Mouse (Mus musculus) liver, postnatal 0 days (tissue): ENCODE measurements around the gene Slc22a14. TPM values are rescaled to one million over a fixed set of nuclear protein-coding genes. Genes with fewer than 3 reads are reported as not detected.
"Not testable (repeated sequence)": the region's sequence is repeated elsewhere in the genome, so short reads cannot be mapped to it uniquely, and the experiment has no call there.

Source experiments
- ATAC-seq: fragments of 200-750 bp; cut with Nextera tagmentation; 2 replicates; pipeline ENCODE4 v1.8.0; 2017; ENCODE audit warnings: mild to moderate bottlenecking, moderate library complexity
- DNase-seq: peaks from one replicate; pipeline ENCODE4 v3.0.0-alpha.2; 2016
- H3K27ac ChIP-seq: fragments of 300-500 bp; sonication (generic); 2 replicates; pipeline ENCODE4 v1.5.1; 2014; ENCODE audit warnings: antibody characterized with exemption, moderate library complexity, mild to moderate bottlenecking, low read depth
- H3K27me3 ChIP-seq: fragments of 300-500 bp; sonication (generic); 2 replicates; pipeline ENCODE4 v1.6.1; 2014; ENCODE audit warnings: low read length, control low read depth, mixed read lengths; ENCODE audit not compliant: insufficient read depth
- H3K36me3 ChIP-seq: fragments of 300-500 bp; sonication (generic); replicated peaks from 2 replicates; pipeline ENCODE4 v1.6.1; 2014; ENCODE audit warnings: mild to moderate bottlenecking, control low read depth, low read length, moderate library complexity, mixed read lengths; ENCODE audit not compliant: insufficient read depth
- H3K4me1 ChIP-seq: fragments of 300-500 bp; sonication (generic); 2 replicates; pipeline ENCODE4 v1.6.1; 2014; ENCODE audit warnings: antibody characterized with exemption, mild to moderate bottlenecking, control low read depth; ENCODE audit not compliant: insufficient read depth
- H3K4me2 ChIP-seq: fragments of 300-500 bp; sonication (generic); 2 replicates; pipeline ENCODE4 v1.6.1; 2014; ENCODE audit warnings: low read depth, mild to moderate bottlenecking, low read length, moderate library complexity, mixed read lengths
- H3K4me3 ChIP-seq: fragments of 300-500 bp; sonication (generic); 2 replicates; pipeline ENCODE4 v1.5.1; 2014; ENCODE audit warnings: low read depth, low read length
- H3K9ac ChIP-seq: fragments of 300-500 bp; sonication (generic); replicated peaks from 2 replicates; pipeline ENCODE4 v1.6.1; 2014; ENCODE audit warnings: mild to moderate bottlenecking, moderate library complexity
- H3K9me3 ChIP-seq: fragments of 300-500 bp; sonication (generic); 2 replicates; pipeline ENCODE4 v1.6.1; 2016; ENCODE audit warnings: mild to moderate bottlenecking, control low read depth, low read length, mixed read lengths
- CTCF ChIP-seq: sonication (generic); IDR thresholded peaks from 2 replicates; pipeline ENCODE4 v1.5.1; 2016; ENCODE audit warnings: antibody characterized with exemption, low read depth
- EP300 ChIP-seq: IDR thresholded peaks from 2 replicates; pipeline ENCODE4 v1.6.1; 2016; ENCODE audit warnings: antibody characterized with exemption, low read depth, mild to moderate bottlenecking
- WGBS: fragments of 180-500 bp; shearing (Covaris S2); extraction: QIAGEN DNeasy Blood & Tissue Kit; methylation state at CpG from one replicate; pipeline ENCODE4 v1.1.7; 2014; ENCODE audit not compliant: insufficient replicate concordance; 5-methylcytosine and 5-hydroxymethylcytosine counted together
- polyA plus RNA-seq: library from polyadenylated mRNA; unstranded; fragments of >200 nt; fragmentation: Nextera tagmentation; extraction: Ambion mirVana; gene quantifications from 2 replicates; pipeline ENCODE4 v1.2.1, GENCODE M21; 2015

Gene Slc22a14
- polyA plus RNA-seq, 1 experiment from 2014 or later: not detected

DNA sequence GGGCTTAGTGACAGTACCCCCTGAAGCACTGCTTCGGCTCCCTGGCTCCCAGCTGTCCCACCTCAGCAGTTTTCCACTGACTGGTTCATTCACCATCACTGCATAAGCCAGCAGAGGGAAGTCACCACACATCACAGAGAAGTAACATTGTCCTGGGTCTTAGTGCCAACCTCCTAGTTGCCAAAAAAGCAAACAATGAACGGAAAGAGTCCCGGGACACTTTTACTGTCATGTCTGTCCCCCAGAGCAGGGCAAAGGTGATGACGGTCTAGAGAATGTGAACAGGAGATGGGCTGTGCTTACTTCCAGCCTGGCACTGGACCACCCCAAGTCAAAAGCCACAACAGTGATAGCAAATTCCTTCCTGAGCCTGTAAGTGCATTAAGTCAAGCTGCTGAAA is 126.6 kb downstream of the Slc22a14 start:
- no peak for TF ChIP-seq EP300
- TF ChIP-seq CTCF: no peak
- Histone ChIP-seq H3K9ac (no peak overlapping the region), H3K27me3 (no peaks in the 10 kb centered on the region), H3K4me3 (no peak overlapping the region), H3K36me3 (peaks cover 30% of the 10 kb centered on the region), H3K9me3 (no peaks in the 10 kb centered on the region), H3K27ac (no peak overlapping the region), H3K4me1 (no peaks in the 10 kb centered on the region), H3K4me2 (no peak overlapping the region)
- ATAC-seq (no peak), DNase-seq (no peak)
- 90% methylated on average over 4 of the region's 4 CpGs for WGBS

DNA sequence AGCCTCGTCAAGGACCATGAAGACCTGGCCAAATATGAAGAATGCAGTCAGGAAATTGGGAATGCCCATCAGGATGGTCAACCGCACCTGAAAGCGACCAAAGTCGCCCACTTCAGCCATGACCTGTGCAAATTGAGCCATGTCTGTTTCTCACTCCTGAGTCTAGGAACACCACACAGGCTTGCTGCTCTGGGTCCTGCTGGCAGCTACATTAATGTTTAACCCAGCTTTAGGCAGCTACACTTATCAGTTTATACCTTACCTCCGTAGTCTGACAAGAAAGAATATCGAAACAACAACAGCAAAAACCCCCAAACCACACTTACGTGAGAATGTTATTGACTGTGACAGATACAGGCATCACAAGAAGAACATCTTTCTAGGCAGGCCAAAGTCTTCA is 133.8 kb downstream of the Slc22a14 start:
- Histone ChIP-seq H3K9ac (no peak overlapping the region), H3K4me2 (peak overlapping the region; percentile 60), H3K36me3 (no peaks in the 10 kb centered on the region), H3K4me3 (peak overlapping the region; percentile 13; the same call in 1 of the 2 replicates), H3K4me1 (peaks cover 8% of the 10 kb centered on the region; the same call in 1 of the 2 replicates), H3K27ac (no peak overlapping the region), H3K27me3 (no peaks in the 10 kb centered on the region), H3K9me3 (no peaks in the 10 kb centered on the region)
- TF ChIP-seq EP300 (peak; percentile 16; the same call in 1 of the 2 replicates), CTCF (no peak)
- ATAC-seq (peak; percentile 44; the same call in 1 of the 2 replicates), DNase-seq (no peak)
- WGBS: 68% methylated on average over 7 of the region's 7 CpGs

DNA sequence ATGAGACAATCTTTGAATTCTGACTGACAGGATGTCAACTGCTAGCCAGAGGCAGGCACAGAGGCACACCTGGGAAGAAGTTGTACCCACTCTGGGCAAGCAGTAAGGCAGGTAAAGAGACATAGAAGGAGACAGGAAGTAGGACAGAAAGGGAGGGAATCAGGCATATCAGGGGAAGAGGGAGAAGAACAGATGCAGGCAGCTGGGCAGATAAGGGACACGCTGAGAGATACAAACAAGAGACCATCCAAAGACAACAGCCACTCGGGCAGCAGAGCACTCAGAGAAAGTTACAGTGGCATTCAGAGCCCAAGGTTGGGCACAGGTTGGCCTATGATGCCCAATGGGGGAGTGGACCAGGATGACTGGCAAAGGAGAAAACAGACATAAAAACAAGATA is 134.5 kb downstream of the Slc22a14 start:
- Histone ChIP-seq H3K4me3 (no peak overlapping the region), H3K9me3 (no peaks in the 10 kb centered on the region), H3K4me2 (no peak overlapping the region), H3K27ac (no peak overlapping the region), H3K4me1 (peaks cover 8% of the 10 kb centered on the region; the same call in 1 of the 2 replicates), H3K9ac (no peak overlapping the region), H3K36me3 (no peaks in the 10 kb centered on the region), H3K27me3 (no peaks in the 10 kb centered on the region)
- no peak for DNase-seq
- WGBS: 39% methylated on average over 2 of the region's 2 CpGs
- ATAC-seq: no peak
- TF ChIP-seq EP300 (no peak), CTCF (no peak)

DNA sequence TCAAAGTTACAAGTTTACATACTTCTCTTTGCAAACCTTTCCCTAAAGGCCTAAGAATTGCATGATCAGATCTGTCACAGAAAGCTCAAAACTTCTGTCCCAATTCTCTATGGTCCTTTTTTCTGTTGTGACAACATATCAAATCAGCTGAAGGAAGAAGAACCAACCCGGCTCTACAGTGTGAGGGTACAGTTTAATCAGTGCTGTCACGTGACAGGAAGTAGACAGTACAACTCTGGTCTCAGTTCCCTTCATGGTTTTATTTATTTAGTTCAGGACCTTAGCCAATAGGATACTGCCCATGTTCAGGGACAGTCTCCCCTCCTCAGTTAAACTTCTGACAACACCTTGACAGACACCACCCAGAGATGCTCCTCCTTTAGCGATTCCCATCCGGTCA is 145.1 kb downstream of the Slc22a14 start:
- no peak overlapping the region for H3K4me2 ChIP-seq
- H3K4me1 ChIP-seq: no peaks in the 10 kb centered on the region
- H3K9me3 ChIP-seq: no peaks in the 10 kb centered on the region
- ATAC-seq (no peak), DNase-seq (no peak)
- no peak overlapping the region for H3K9ac ChIP-seq
- no peak overlapping the region for H3K27ac ChIP-seq
- no peaks in the 10 kb centered on the region for H3K36me3 ChIP-seq
- H3K4me3 ChIP-seq: no peak overlapping the region
- TF ChIP-seq EP300 (no peak), CTCF (no peak)
- no peaks in the 10 kb centered on the region for H3K27me3 ChIP-seq
- WGBS: 73% methylated on average over 4 of the region's 4 CpGs

DNA sequence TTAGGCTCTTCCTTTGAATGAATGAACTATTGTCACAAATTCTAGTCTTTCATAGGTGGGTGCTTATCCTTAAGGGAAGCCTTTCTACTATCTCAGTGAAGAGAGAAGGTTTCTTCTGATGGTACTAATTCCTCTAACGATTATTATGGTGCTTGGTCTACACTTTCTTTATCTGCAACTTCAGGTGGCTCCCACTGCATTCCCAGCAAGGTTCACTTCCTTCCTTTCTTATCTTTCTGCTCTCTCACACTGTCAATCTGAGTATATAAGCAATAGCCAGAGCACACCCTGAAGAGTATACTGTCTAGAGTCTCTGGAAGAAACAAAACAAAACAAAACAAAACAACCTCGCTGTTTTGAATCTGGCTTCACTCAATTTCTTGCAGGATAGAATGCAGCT is 145.7 kb downstream of the Slc22a14 start:
- no peak overlapping the region for H3K4me2 ChIP-seq
- peaks cover 3% of the 10 kb centered on the region; the same call in 1 of the 2 replicates for H3K9me3 ChIP-seq
- H3K36me3 ChIP-seq: no peaks in the 10 kb centered on the region
- 61% methylated on average over 2 of the region's 2 CpGs for WGBS
- ATAC-seq: no peak
- TF ChIP-seq EP300 (no peak), CTCF (no peak)
- H3K27me3 ChIP-seq: no peaks in the 10 kb centered on the region
- no peak for DNase-seq
- H3K9ac ChIP-seq: no peak overlapping the region
- H3K27ac ChIP-seq: no peak overlapping the region
- H3K4me1 ChIP-seq: no peaks in the 10 kb centered on the region
- no peak overlapping the region for H3K4me3 ChIP-seq

DNA sequence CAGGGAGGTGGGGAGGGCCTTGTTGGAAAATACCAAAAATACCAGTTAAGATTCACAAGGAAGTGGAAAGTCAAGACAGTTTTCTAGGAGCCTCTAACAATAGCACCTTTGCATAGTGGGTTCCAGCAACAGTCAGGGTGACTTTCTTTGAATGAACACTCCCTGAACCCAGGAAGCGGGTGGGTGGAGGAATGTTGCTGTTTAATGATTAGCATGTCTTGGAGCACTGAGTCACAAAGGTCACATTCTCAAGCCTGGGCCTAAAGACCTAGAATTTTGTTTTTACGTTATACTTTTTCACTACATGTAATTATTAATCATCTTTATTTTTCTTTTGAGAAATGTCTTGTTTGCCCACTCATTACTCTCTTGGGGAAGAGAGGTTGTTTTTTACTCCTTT is 150.0 kb downstream of the Slc22a14 start:
- H3K4me2 ChIP-seq, ATAC-seq, H3K27me3 ChIP-seq, H3K4me1 ChIP-seq, H3K9me3 ChIP-seq, DNase-seq, H3K36me3 ChIP-seq, H3K27ac ChIP-seq, H3K9ac ChIP-seq, H3K4me3 ChIP-seq: not testable (repeated sequence)
- WGBS: 70% methylated on average over 2 of the region's 2 CpGs

DNA sequence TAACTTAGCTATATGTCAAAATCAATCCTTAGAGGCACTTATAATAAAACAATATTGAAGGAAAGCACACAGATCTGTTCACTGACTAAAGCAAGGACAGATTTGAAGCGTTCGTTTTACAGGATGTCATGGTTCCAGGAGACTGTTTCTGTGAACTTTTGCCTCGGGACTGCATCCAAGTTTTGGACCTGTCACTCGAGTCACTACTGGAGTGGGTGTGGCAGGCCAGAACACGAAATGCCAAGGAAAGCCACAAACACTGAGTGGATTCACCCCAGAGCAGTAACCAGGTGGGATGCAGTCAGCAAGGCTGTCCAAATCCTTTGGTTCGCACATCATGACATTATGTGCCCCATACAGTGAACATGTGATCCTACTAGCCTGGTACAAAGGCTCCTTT is 150.8 kb downstream of the Slc22a14 start:
- Histone ChIP-seq H3K9me3 (peaks cover 3% of the 10 kb centered on the region; the same call in 1 of the 2 replicates), H3K4me2 (no peak overlapping the region), H3K36me3 (no peaks in the 10 kb centered on the region), H3K4me3 (no peak overlapping the region), H3K4me1 (no peaks in the 10 kb centered on the region), H3K27me3 (no peaks in the 10 kb centered on the region), H3K27ac (no peak overlapping the region), H3K9ac (no peak overlapping the region)
- 78% methylated on average over 6 of the region's 6 CpGs for WGBS
- TF ChIP-seq EP300 (no peak), CTCF (no peak)
- DNase-seq (no peak), ATAC-seq (no peak)
